Mouse (Mus musculus): ENCODE data around the gene Nubp2. TPM values are rescaled to one million over a fixed set of nuclear protein-coding genes. Genes with fewer than 3 reads are reported as not detected.
A peak's percentile ranks its signal among the peaks of the same experiment; 100 is the strongest.

Gene Nubp2
- polyA plus RNA-seq, 1 experiment from 2014 or later: 51.3 TPM

DNA sequence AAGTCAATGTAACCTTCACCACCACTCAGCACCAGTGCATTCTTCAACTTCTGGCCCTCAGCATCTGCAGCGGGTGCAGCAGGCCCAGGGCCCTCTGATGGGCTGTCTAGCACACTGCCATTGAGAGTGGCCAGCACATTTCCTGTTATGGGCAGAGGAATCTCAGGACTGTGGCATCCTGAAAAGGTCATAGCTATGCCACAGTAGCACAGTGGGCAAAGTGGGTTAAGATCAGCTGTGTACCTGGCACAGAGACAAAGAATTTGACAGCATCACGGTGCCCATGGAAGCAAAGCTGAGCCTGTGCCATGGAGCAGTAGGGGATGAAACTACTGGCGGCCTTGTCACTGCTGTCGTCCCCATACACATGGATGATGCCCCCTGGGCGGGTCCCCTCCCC, 13.0 kb upstream of the Nubp2 start:
- no peak for TF ChIP-seq EP300 (IDR thresholded peaks at IDR 0.05)
- TF ChIP-seq CTCF (IDR thresholded peaks at IDR 0.05): no peak
- ATAC-seq: no peak
- no peaks in the 10 kb centered on the region for H3K9me3 ChIP-seq (ENCODE audit: low read length)
- no peak overlapping the region for H3K4me3 ChIP-seq (ENCODE audit: low read depth, low read length)
- H3K27ac ChIP-seq (ENCODE audit: low read length): no peak overlapping the region
- no peak overlapping the region for H3K4me2 ChIP-seq (replicated peaks; ENCODE audit: low read depth, low read length)
- DNase-seq (ENCODE audit: low spot score): no peak
- H3K36me3 ChIP-seq (ENCODE audit: insufficient read depth, low read length): peaks cover 53% of the 10 kb centered on the region
- 77% methylated on average over 5 of the region's 5 CpGs for WGBS
- no peak overlapping the region for H3K9ac ChIP-seq (replicated peaks; ENCODE audit: low read depth)
- peaks cover 2% of the 10 kb centered on the region; the same call in 1 of the 2 replicates for H3K4me1 ChIP-seq (ENCODE audit: insufficient read depth, low read depth, low read length)
- no peaks in the 10 kb centered on the region for H3K27me3 ChIP-seq (replicated peaks; ENCODE audit: insufficient read depth, low read length)

DNA sequence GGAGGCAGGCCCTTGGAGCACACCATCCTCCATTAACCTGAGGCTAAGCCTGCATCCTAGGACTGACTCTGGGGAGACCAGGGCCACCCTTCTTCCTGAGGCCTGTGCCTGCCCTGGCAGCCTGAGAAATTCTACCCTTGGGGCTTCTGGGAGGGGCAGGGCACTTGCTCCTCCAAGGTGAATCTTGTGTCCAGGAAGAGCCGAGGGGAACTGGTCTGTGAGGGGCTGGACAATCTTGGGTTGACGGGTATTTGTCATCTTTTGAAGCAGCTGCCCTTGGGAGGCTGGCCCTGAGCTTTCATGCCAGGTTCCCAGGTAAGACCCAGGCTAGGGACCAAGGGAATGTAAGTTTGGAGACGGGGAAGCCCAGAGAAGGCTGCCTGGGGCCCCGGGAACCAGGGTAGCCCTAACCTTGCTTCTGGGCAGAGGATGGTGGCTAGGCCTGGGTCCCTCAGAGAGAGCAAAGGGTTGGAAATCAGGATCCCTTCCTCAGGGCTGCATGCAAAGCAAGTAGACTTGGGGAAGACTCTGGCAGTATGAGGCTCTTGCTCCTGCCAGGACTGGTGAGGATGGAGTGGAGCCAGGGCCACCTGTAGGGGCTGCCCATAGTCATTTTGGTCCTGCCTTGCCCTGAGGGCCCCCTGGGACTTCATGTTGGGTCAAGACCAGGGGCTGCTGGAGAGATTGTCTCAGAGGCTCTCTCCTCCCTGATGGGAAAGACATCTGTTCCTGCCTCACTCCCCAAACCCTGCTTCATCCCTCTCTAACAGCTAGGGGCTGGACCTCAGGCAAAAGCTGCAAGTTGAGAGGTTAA, 12.1 kb upstream of the Nubp2 start:
- Histone ChIP-seq H3K9me3 (ENCODE audit: low read length) (no peaks in the 10 kb centered on the region), H3K36me3 (ENCODE audit: insufficient read depth, low read length) (peaks cover 45% of the 10 kb centered on the region), H3K4me2 (replicated peaks; ENCODE audit: low read depth, low read length) (no peak overlapping the region), H3K4me1 (ENCODE audit: insufficient read depth, low read depth, low read length) (peaks cover 4% of the 10 kb centered on the region; the same call in 1 of the 2 replicates), H3K27me3 (replicated peaks; ENCODE audit: insufficient read depth, low read length) (no peaks in the 10 kb centered on the region), H3K4me3 (ENCODE audit: low read depth, low read length) (no peak overlapping the region), H3K9ac (replicated peaks; ENCODE audit: low read depth) (no peak overlapping the region), H3K27ac (ENCODE audit: low read length) (no peak overlapping the region)
- ATAC-seq (no peak), DNase-seq (ENCODE audit: low spot score) (no peak)
- TF ChIP-seq CTCF (IDR thresholded peaks at IDR 0.05): no peak
- no peak for TF ChIP-seq EP300 (IDR thresholded peaks at IDR 0.05)
- 72% methylated on average over 4 of the region's 4 CpGs for WGBS

DNA sequence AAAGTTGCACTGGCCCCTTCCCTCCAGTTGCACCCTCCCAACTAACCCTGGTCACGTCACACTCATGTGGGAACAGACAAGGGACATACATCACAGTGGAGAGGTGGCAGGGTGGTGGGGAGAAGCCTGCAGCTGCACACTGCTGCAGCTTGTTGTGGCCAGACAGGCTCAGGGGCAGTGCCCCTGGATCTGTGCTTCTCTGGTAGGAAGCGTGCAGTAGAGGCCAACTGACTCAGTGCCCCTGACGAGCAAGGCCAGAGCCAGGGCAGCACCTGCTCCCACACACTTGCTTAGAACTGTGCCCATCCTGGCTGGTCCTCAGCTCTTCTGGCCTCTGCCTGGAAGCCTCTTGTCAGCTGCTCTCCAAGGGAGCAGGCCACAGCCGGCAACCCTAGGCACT, 11.5 kb upstream of the Nubp2 start:
- no peak overlapping the region for H3K27ac ChIP-seq (ENCODE audit: low read length)
- H3K9ac ChIP-seq (replicated peaks; ENCODE audit: low read depth): no peak overlapping the region
- peaks cover 4% of the 10 kb centered on the region; the same call in 1 of the 2 replicates for H3K4me1 ChIP-seq (ENCODE audit: insufficient read depth, low read depth, low read length)
- ATAC-seq (no peak), DNase-seq (ENCODE audit: low spot score) (no peak)
- no peaks in the 10 kb centered on the region for H3K27me3 ChIP-seq (replicated peaks; ENCODE audit: insufficient read depth, low read length)
- H3K4me3 ChIP-seq (ENCODE audit: low read depth, low read length): no peak overlapping the region
- H3K9me3 ChIP-seq (ENCODE audit: low read length): no peaks in the 10 kb centered on the region
- TF ChIP-seq CTCF (IDR thresholded peaks at IDR 0.05) (no peak), EP300 (IDR thresholded peaks at IDR 0.05) (no peak)
- WGBS: 66% methylated on average over 4 of the region's 4 CpGs
- peaks cover 44% of the 10 kb centered on the region for H3K36me3 ChIP-seq (ENCODE audit: insufficient read depth, low read length)
- H3K4me2 ChIP-seq (replicated peaks; ENCODE audit: low read depth, low read length): no peak overlapping the region

DNA sequence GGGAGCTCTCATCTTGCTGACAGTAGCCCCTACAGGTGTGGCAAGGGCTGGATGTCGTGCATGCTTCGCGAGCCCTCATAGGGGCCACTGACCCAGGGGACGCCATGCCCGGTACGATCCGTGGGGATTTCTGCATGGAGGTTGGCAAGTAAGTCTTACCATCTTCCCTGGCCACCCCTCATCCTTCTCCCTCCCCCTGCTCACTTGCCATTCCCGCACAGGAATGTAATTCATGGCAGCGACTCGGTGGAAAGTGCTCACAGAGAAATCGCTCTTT, 10.8 kb upstream of the Nubp2 start:
- TF ChIP-seq EP300 (IDR thresholded peaks at IDR 0.05) (no peak), CTCF (IDR thresholded peaks at IDR 0.05) (no peak)
- peaks cover 41% of the 10 kb centered on the region for H3K36me3 ChIP-seq (ENCODE audit: insufficient read depth, low read length)
- peaks cover 4% of the 10 kb centered on the region; the same call in 1 of the 2 replicates for H3K4me1 ChIP-seq (ENCODE audit: insufficient read depth, low read depth, low read length)
- peak overlapping the region; percentile 72 for H3K4me3 ChIP-seq (ENCODE audit: low read depth, low read length)
- H3K4me2 ChIP-seq (replicated peaks; ENCODE audit: low read depth, low read length): peak overlapping the region; percentile 70
- H3K9me3 ChIP-seq (ENCODE audit: low read length): no peaks in the 10 kb centered on the region
- peak overlapping the region; percentile 65 for H3K9ac ChIP-seq (replicated peaks; ENCODE audit: low read depth)
- WGBS: 32% methylated on average over 11 of the region's 11 CpGs
- no peak overlapping the region for H3K27ac ChIP-seq (ENCODE audit: low read length)
- DNase-seq (ENCODE audit: low spot score) (no peak), ATAC-seq (no peak)
- H3K27me3 ChIP-seq (replicated peaks; ENCODE audit: insufficient read depth, low read length): no peaks in the 10 kb centered on the region

DNA sequence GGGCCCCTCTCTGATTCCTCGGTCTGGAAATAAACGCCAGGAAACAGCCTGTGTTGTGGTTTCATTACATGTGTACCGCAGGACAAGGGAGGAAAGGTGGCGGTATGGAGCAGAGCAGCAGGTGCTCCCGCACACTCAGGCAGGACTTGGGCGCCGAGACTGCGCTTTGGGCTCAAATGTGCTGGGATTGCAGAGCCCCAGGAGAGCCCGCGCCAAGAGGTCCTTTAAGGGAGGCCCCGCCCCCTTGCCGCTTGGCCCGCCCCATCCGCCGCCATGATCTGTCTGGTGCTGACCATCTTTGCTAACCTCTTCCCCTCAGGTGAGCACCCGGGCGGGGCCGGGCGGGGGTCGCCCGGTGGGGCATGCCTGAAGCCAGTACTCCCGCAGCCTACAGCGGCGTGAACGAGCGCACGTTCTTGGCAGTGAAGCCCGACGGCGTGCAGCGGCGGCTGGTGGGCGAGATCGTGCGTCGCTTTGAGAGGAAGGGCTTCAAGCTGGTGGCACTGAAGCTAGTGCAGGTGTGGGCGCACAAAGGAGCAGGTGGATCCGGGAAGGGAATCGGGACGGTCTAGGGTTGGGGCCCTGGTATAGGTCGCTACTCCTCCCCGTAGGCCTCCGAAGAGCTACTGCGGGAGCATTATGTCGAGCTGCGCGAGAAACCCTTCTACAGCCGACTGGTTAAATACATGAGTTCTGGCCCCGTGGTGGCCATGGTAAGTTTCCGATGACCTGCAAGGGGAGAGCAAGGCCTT, 10.3 kb upstream of the Nubp2 start, which contains the start of gene Nme3:
Nme3 (plus strand) TSS at position 260 of the 752 bp plus-strand sequence.
- peak; percentile 76 for ATAC-seq
- Histone ChIP-seq H3K9ac (replicated peaks; ENCODE audit: low read depth) (peak within 1 kb of the TSS; percentile 88), H3K4me1 (ENCODE audit: insufficient read depth, low read depth, low read length) (peaks cover 4% of the 10 kb centered on the region; the same call in 1 of the 2 replicates), H3K27me3 (replicated peaks; ENCODE audit: insufficient read depth, low read length) (no peaks in the 10 kb centered on the region), H3K9me3 (ENCODE audit: low read length) (no peaks in the 10 kb centered on the region), H3K4me2 (replicated peaks; ENCODE audit: low read depth, low read length) (peak within 1 kb of the TSS; percentile 70), H3K4me3 (ENCODE audit: low read depth, low read length) (peak within 1 kb of the TSS; percentile 72), H3K27ac (ENCODE audit: low read length) (peak within 1 kb of the TSS; percentile 81), H3K36me3 (ENCODE audit: insufficient read depth, low read length) (peaks cover 37% of the 10 kb centered on the region)
- WGBS: under 1% methylated on average over 49 of the region's 50 CpGs
- TF ChIP-seq CTCF (IDR thresholded peaks at IDR 0.05): peak; percentile 41; the same call in 1 of the 2 replicates
- no peak for TF ChIP-seq EP300 (IDR thresholded peaks at IDR 0.05)
- DNase-seq (ENCODE audit: low spot score): peak; percentile 86

DNA sequence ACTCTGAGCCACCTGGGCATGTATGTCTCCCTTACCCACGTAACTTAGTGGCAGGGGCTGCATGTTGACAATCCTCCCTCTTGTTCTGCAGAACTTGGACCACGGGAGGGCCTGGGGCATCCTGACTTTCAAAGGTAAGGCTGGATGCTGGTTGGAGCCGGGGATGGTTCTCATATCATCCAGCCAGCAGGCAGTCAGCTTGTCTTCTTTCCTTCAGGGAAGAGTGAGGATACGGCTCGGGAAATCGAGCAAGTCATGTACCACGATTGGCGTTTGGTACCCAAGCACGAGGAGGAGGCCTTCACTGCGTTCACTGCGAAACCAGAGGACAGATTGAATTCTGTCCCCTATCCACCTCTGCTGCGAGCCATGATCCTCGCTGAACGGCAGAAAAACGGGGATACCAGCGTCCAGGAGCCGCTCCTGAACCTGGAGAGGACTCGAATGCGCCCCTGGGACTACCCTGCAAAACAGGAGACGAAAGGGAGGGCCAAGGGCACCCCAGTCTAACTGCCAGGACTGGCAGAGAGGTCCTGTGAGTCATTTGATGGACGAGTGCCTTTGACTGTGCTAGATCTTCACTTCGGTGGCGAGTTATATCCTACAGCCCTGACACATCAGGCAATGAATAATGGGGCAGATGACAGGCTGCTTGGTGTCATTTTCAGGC, 9.6 kb upstream of the Nubp2 start:
- DNase-seq (ENCODE audit: low spot score): no peak
- peaks cover 32% of the 10 kb centered on the region for H3K36me3 ChIP-seq (ENCODE audit: insufficient read depth, low read length)
- H3K9ac ChIP-seq (replicated peaks; ENCODE audit: low read depth): peak overlapping the region; percentile 88
- H3K4me2 ChIP-seq (replicated peaks; ENCODE audit: low read depth, low read length): peak overlapping the region; percentile 70
- no peaks in the 10 kb centered on the region for H3K9me3 ChIP-seq (ENCODE audit: low read length)
- ATAC-seq: no peak
- H3K27me3 ChIP-seq (replicated peaks; ENCODE audit: insufficient read depth, low read length): no peaks in the 10 kb centered on the region
- 14% methylated on average over 23 of the region's 23 CpGs for WGBS
- no peak for TF ChIP-seq EP300 (IDR thresholded peaks at IDR 0.05)
- TF ChIP-seq CTCF (IDR thresholded peaks at IDR 0.05): no peak
- peak overlapping the region; percentile 72 for H3K4me3 ChIP-seq (ENCODE audit: low read depth, low read length)
- H3K4me1 ChIP-seq (ENCODE audit: insufficient read depth, low read depth, low read length): peaks cover 4% of the 10 kb centered on the region; the same call in 1 of the 2 replicates
- peak overlapping the region; percentile 81 for H3K27ac ChIP-seq (ENCODE audit: low read length)

Measured in lung, postnatal 0 days (tissue).